ENCODE assay signal across 12 mouse cellular contexts in the genomic region with DNA sequence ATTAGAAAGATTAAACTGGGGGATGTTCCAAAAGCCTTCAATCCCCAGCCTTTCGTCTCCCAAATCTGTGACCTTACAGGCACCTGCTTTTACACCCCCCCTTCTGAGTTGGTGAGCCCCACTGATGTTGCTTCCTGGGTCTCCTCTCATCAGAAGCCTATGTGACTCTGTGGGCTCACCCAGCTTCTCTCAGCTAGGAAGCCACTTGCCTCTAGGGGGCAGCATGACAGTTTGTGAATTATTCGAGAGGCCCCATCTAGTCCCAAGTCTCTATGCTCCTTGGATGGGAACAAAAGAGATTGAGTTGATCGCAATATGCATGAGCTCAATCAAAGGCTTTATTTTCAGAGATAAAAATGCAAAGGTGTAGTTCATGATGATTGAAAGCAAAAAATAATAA.
DNase-seq lines count a peak whose midpoint lies in the region; ATAC-seq and TF ChIP-seq lines count a peak whose summit lies in the region.
"Had no signal": no experiment of that assay in that cellular context is flagged by ENCODE, and none has a peak within 500 bp of the region (broad histone marks: within the 10 kb centered on the region; RNA-seq: fewer than 3 reads in every experiment).

No protein-coding gene starts in this region.

- no peak overlapping the region for H3K9ac ChIP-seq in intestine, postnatal 0 days (ENCODE audit: low read depth, low read length)
- H3K9ac ChIP-seq in intestine, embryonic 16.5 days (ENCODE audit: low read depth, low read length) = no peak overlapping the region
- H3K9ac ChIP-seq in midbrain, postnatal 0 days (replicated peaks; ENCODE audit: low read length, poor library complexity, severe bottlenecking) = no peak overlapping the region
- no peak overlapping the region for H3K9ac ChIP-seq in forebrain, embryonic 16.5 days (replicated peaks; ENCODE audit: low read depth, low read length)
- H3K9ac ChIP-seq: forebrain, embryonic 13.5 days; heart, embryonic 12.5 days; intestine, embryonic 15.5 days had no signal

- no peaks in the 10 kb centered on the region for H3K4me1 ChIP-seq in intestine, postnatal 0 days (replicated peaks; ENCODE audit: control insufficient read depth, insufficient read depth, low read length)
- H3K4me1 ChIP-seq in intestine, embryonic 16.5 days (ENCODE audit: control insufficient read depth, insufficient read depth, low read length) = no peaks in the 10 kb centered on the region
- no peaks in the 10 kb centered on the region for H3K4me1 ChIP-seq in midbrain, postnatal 0 days (ENCODE audit: insufficient read depth, low read length)
- H3K4me1 ChIP-seq in midbrain, embryonic 10.5 days = no peaks in the 10 kb centered on the region
- peaks cover 3% of the 10 kb centered on the region; the same call in 1 of the 2 replicates for H3K4me1 ChIP-seq in forebrain, embryonic 16.5 days (replicated peaks; ENCODE audit: control insufficient read depth, insufficient read depth, low read length)
- H3K4me1 ChIP-seq: heart, embryonic 12.5 days; intestine, embryonic 15.5 days had no signal

- ATAC-seq in intestine, postnatal 0 days = no peak
- ATAC-seq in intestine, embryonic 16.5 days = no peak
- no peak for ATAC-seq in midbrain, postnatal 0 days (ENCODE audit: low FRiP score)
- no peak for ATAC-seq in forebrain, embryonic 16.5 days
- ATAC-seq: forebrain, embryonic 13.5 days; intestine, embryonic 15.5 days had no signal

- no peak overlapping the region for H3K4me2 ChIP-seq in intestine, postnatal 0 days (replicated peaks; ENCODE audit: low read depth)
- H3K4me2 ChIP-seq in intestine, embryonic 16.5 days (ENCODE audit: low read depth, low read length) = no peak overlapping the region
- H3K4me2 ChIP-seq in midbrain, postnatal 0 days (ENCODE audit: low read depth, low read length, poor library complexity, severe bottlenecking) = no peak overlapping the region
- no peak overlapping the region for H3K4me2 ChIP-seq in forebrain, embryonic 16.5 days (ENCODE audit: low read length)
- H3K4me2 ChIP-seq: forebrain, embryonic 13.5 days; heart, embryonic 12.5 days; intestine, embryonic 15.5 days had no signal

- no peak overlapping the region for H3K27ac ChIP-seq in intestine, postnatal 0 days (ENCODE audit: low read depth, low read length)
- no peak overlapping the region for H3K27ac ChIP-seq in intestine, embryonic 16.5 days (ENCODE audit: low read length)
- H3K27ac ChIP-seq in midbrain, postnatal 0 days (ENCODE audit: low read depth, low read length) = no peak overlapping the region
- H3K27ac ChIP-seq in midbrain, embryonic 10.5 days (replicated peaks) = no peak overlapping the region
- no peak overlapping the region for H3K27ac ChIP-seq in forebrain, embryonic 16.5 days (ENCODE audit: low read length)
- H3K27ac ChIP-seq: forebrain, embryonic 13.5 days; intestine, embryonic 15.5 days had no signal

- H3K27me3 ChIP-seq in intestine, postnatal 0 days (replicated peaks; ENCODE audit: control insufficient read depth, insufficient read depth, low read length) = no peaks in the 10 kb centered on the region
- H3K27me3 ChIP-seq in intestine, embryonic 16.5 days (replicated peaks; ENCODE audit: control insufficient read depth, insufficient read depth, low read length) = no peaks in the 10 kb centered on the region
- H3K27me3 ChIP-seq in midbrain, postnatal 0 days (ENCODE audit: insufficient read depth, low read length) = no peaks in the 10 kb centered on the region
- H3K27me3 ChIP-seq in midbrain, embryonic 10.5 days (ENCODE audit: low read depth, poor library complexity, severe bottlenecking) = no peaks in the 10 kb centered on the region
- H3K27me3 ChIP-seq in forebrain, embryonic 16.5 days (replicated peaks; ENCODE audit: control insufficient read depth, insufficient read depth, low read length) = no peaks in the 10 kb centered on the region
- H3K27me3 ChIP-seq: forebrain, embryonic 13.5 days; heart, embryonic 12.5 days; intestine, embryonic 15.5 days had no signal

- no peak overlapping the region for H3K4me3 ChIP-seq in intestine, postnatal 0 days (ENCODE audit: low read depth, low read length)
- H3K4me3 ChIP-seq in intestine, embryonic 16.5 days (ENCODE audit: low read length) = no peak overlapping the region
- H3K4me3 ChIP-seq in midbrain, postnatal 0 days (ENCODE audit: low read depth, low read length) = no peak overlapping the region
- no peak overlapping the region for H3K4me3 ChIP-seq in midbrain, embryonic 10.5 days
- no peak overlapping the region for H3K4me3 ChIP-seq in forebrain, embryonic 16.5 days (replicated peaks; ENCODE audit: low read length)
- H3K4me3 ChIP-seq: forebrain, embryonic 13.5 days; heart, embryonic 12.5 days; intestine, embryonic 15.5 days had no signal

- H3K9me3 ChIP-seq in intestine, postnatal 0 days (ENCODE audit: control insufficient read depth) = no peaks in the 10 kb centered on the region
- H3K9me3 ChIP-seq in intestine, embryonic 16.5 days (ENCODE audit: control insufficient read depth, low read length) = no peaks in the 10 kb centered on the region
- H3K9me3 ChIP-seq in midbrain, postnatal 0 days (ENCODE audit: low read length) = no peaks in the 10 kb centered on the region
- H3K9me3 ChIP-seq in midbrain, embryonic 10.5 days (replicated peaks) = no peaks in the 10 kb centered on the region
- no peaks in the 10 kb centered on the region for H3K9me3 ChIP-seq in forebrain, embryonic 16.5 days (ENCODE audit: control insufficient read depth, low read length)
- H3K9me3 ChIP-seq: forebrain, embryonic 13.5 days; heart, embryonic 12.5 days; intestine, embryonic 15.5 days had no signal

- H3K36me3 ChIP-seq in intestine, postnatal 0 days (ENCODE audit: control insufficient read depth, insufficient read depth) = no peaks in the 10 kb centered on the region
- H3K36me3 ChIP-seq in intestine, embryonic 16.5 days (ENCODE audit: control insufficient read depth, insufficient read depth, low read length) = no peaks in the 10 kb centered on the region
- no peaks in the 10 kb centered on the region for H3K36me3 ChIP-seq in midbrain, postnatal 0 days (ENCODE audit: insufficient read depth, low read length)
- no peaks in the 10 kb centered on the region for H3K36me3 ChIP-seq in midbrain, embryonic 10.5 days
- H3K36me3 ChIP-seq in forebrain, embryonic 16.5 days (ENCODE audit: control insufficient read depth, insufficient read depth) = no peaks in the 10 kb centered on the region
- H3K36me3 ChIP-seq: heart, embryonic 12.5 days; intestine, embryonic 15.5 days had no signal

- 92% methylated on average over 3 of the region's 3 CpGs for WGBS in intestine, postnatal 0 days
- 94% methylated on average over 3 of the region's 3 CpGs for WGBS in intestine, embryonic 16.5 days
- 86% methylated on average over 3 of the region's 3 CpGs for WGBS in midbrain, postnatal 0 days
- WGBS in midbrain, embryonic 10.5 days = 87% methylated on average over 3 of the region's 3 CpGs
- 87% methylated on average over 3 of the region's 3 CpGs for WGBS in large intestine, adult 2 months
- 86% methylated on average over 3 of the region's 3 CpGs for WGBS in forebrain, embryonic 16.5 days

- peak; percentile 28 for DNase-seq in midbrain, postnatal 0 days (ENCODE audit: low spot score)
- DNase-seq in midbrain, embryonic 10.5 days (ENCODE audit: low spot score) = no peak
- peak; percentile 16 for DNase-seq in large intestine, adult 2 months (ENCODE audit: low read depth, low spot score)
- DNase-seq in cerebellum, postnatal 4 days (ENCODE audit: low spot score in 2 of 2) = no peak
- DNase-seq: cerebellum, postnatal 36 days; thymus, postnatal 25 days had no signal

- peak; percentile 20; the same call in 1 of the 2 replicates for TF ChIP-seq CTCF in intestine, postnatal 0 days (IDR thresholded peaks at IDR 0.05; ENCODE audit: low read depth)
- peak; percentile 53 for TF ChIP-seq CTCF in midbrain, postnatal 0 days (IDR thresholded peaks at IDR 0.05)

Comparison
In these comparisons a context has a peak if more than half of its experiments do, and no peak if none do; other contexts are left out.
1. DNase-seq: peak in midbrain, postnatal 0 days (single experiment) and large intestine, adult 2 months (single experiment); none in midbrain, embryonic 10.5 days (single experiment) and cerebellum, postnatal 4 days (0 of 2).